Mouse (Mus musculus) heart, embryonic 10.5 days (tissue): Measurements from ENCODE around the gene Gm21970. TPM values are rescaled to one million over a fixed set of nuclear protein-coding genes. Genes with fewer than 3 reads are reported as not detected.

Experiments
- DNase-seq: peaks from one replicate; pipeline ENCODE4 v3.0.0-alpha.2; 2017; ENCODE audit warnings: low spot score
- H3K27ac ChIP-seq: fragments of 300-500 bp; sonication (generic); 2 replicates; pipeline ENCODE4 v1.5.1; 2016; ENCODE audit warnings: mild to moderate bottlenecking
- H3K27me3 ChIP-seq: fragments of 300-500 bp; sonication (generic); 2 replicates; pipeline ENCODE4 v1.6.1; 2016; ENCODE audit warnings: mild to moderate bottlenecking; ENCODE audit not compliant: poor library complexity, insufficient read depth, severe bottlenecking
- H3K36me3 ChIP-seq: fragments of 300-500 bp; sonication (generic); 2 replicates; pipeline ENCODE4 v1.6.1; 2016; ENCODE audit warnings: mild to moderate bottlenecking, moderate library complexity
- H3K4me1 ChIP-seq: fragments of 300-500 bp; sonication (generic); 2 replicates; pipeline ENCODE4 v1.6.1; 2016; ENCODE audit warnings: mild to moderate bottlenecking
- H3K4me3 ChIP-seq: fragments of 300-500 bp; sonication (generic); 2 replicates; pipeline ENCODE4 v1.5.1; 2016; ENCODE audit warnings: mild to moderate bottlenecking, moderate library complexity
- H3K9me3 ChIP-seq: fragments of 300-500 bp; sonication (generic); 2 replicates; pipeline ENCODE4 v1.6.1; 2016; ENCODE audit warnings: mild to moderate bottlenecking, moderate library complexity
- WGBS: fragments of 180-500 bp; shearing (Covaris S2); methylation state at CpG from one replicate; pipeline ENCODE4 v1.1.7; 2016; 5-methylcytosine and 5-hydroxymethylcytosine counted together
- polyA plus RNA-seq: library from polyadenylated mRNA; unstranded; fragments of >200 nt; fragmentation: Nextera tagmentation; extraction: Ambion mirVana; gene quantifications from 2 replicates; pipeline ENCODE4 v1.2.1, GENCODE M21; 2016

The Gm21970 gene
- polyA plus RNA-seq, 1 experiment from 2014 or later, result not detected

DNA sequence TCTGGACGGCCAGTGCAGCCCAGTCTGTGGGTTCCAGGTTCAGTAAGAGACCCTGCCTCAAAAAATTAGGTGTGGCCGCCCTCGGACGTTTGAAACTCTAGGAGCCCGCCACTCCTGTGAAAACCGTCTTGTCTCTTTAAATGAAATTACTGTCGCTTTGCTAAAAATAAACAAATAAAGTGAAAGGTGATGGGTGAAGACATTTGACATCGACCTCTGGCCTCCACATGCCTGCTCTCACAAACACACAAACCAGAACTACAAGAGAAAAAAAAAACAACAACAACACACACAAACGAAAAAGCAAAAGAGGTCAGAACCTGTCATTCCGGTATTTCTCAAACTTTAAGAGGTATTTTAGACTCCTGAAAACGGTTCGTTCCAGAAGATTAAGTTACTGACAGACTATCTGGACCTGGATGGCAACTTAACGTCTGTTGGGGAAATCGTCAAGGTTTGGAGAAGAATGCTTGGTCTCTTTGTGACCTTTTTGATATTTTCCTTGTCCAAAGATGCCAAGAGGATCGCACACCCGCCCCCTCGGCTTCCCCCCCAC, 13.0 kb upstream of the Gm21970 start:
- Histone ChIP-seq H3K4me1 (peaks cover 34% of the 10 kb centered on the region), H3K4me3 (peak overlapping the region; percentile 22; the same call in 1 of the 2 replicates), H3K36me3 (peaks cover 14% of the 10 kb centered on the region), H3K9me3 (no peaks in the 10 kb centered on the region), H3K27me3 (no peaks in the 10 kb centered on the region), H3K27ac (peak overlapping the region; percentile 70; the same call in 1 of the 2 replicates)
- DNase-seq, result no peak
- 55% methylated on average over 17 of the region's 17 CpGs for WGBS

DNA sequence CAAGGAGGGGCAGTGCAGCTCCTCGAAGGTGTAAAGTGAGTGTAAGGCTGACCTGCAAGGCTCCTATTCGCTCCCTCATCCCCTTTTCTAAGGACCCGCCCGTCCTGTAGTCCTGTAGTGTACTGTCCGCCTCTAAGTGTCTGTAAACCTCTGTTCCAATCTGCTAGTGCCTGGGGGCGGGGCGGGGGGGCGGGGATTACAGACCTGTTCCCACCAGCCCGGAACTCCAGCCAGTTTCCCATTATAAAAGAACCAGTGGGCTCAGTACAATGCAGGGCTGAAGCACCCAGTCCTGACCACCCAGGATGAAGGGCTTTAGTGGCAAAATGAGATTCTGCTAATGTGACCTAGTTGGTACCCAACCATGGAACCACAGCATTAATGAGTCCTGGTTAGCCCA, 12.5 kb upstream of the Gm21970 start:
- 27% methylated on average over 9 of the region's 9 CpGs for WGBS
- peak; percentile 80 for DNase-seq
- H3K27me3 ChIP-seq, result no peaks in the 10 kb centered on the region
- H3K36me3 ChIP-seq, result peaks cover 18% of the 10 kb centered on the region
- peaks cover 29% of the 10 kb centered on the region for H3K4me1 ChIP-seq
- H3K27ac ChIP-seq, result peak overlapping the region; percentile 70; the same call in 1 of the 2 replicates
- peak overlapping the region; percentile 22; the same call in 1 of the 2 replicates for H3K4me3 ChIP-seq
- no peaks in the 10 kb centered on the region for H3K9me3 ChIP-seq

DNA sequence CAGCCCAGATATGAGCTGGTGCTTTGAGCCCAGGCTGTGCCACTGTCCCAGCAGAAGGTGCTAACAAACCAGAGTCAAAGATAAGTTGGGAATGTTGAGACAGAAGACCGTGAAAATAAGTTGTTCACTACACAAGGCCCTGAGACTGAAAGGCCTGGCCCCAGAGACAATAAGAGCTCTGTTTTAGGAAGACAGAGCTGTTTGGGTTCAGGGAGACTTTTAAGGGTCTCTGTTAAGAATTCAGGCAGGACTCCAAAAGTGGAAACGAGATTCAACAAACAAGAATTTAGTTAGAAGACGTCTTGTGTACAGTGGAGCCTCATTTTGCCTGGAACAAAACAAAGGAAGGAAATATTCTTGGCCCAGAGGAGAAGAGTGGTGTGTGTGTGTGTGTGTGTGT, 12.1 kb upstream of the Gm21970 start:
- no peak for DNase-seq
- 47% methylated on average over 3 of the region's 3 CpGs for WGBS
- Histone ChIP-seq H3K4me3 (no peak overlapping the region), H3K36me3 (peaks cover 22% of the 10 kb centered on the region), H3K27ac (peak overlapping the region; percentile 70; the same call in 1 of the 2 replicates), H3K4me1 (peaks cover 25% of the 10 kb centered on the region), H3K27me3 (no peaks in the 10 kb centered on the region), H3K9me3 (no peaks in the 10 kb centered on the region)

DNA sequence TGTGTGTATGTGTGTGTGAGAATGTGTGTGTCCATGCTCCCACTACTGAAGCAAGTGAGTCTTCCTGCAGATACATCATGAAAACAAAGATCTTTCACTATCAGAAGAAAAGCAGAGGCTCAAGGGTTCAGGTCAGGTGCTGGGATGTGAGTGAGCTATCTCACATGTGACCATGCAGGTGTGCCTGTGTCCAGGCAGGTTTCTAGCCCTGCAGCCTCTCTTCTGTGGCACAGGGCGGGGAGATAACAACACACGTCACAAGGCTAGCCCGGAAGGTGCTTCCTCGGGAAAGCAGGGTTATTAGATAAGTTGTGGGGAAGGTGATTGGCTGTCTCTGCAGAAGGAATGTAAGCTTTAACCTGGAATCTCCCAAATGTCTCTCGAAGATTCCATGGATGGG, 11.4 kb upstream of the Gm21970 start:
- no peaks in the 10 kb centered on the region for H3K9me3 ChIP-seq
- peaks cover 25% of the 10 kb centered on the region for H3K4me1 ChIP-seq
- no peaks in the 10 kb centered on the region for H3K27me3 ChIP-seq
- no peak overlapping the region for H3K27ac ChIP-seq
- H3K36me3 ChIP-seq, result peaks cover 28% of the 10 kb centered on the region
- no peak overlapping the region for H3K4me3 ChIP-seq
- WGBS, result 38% methylated on average over 5 of the region's 5 CpGs
- DNase-seq, result no peak

DNA sequence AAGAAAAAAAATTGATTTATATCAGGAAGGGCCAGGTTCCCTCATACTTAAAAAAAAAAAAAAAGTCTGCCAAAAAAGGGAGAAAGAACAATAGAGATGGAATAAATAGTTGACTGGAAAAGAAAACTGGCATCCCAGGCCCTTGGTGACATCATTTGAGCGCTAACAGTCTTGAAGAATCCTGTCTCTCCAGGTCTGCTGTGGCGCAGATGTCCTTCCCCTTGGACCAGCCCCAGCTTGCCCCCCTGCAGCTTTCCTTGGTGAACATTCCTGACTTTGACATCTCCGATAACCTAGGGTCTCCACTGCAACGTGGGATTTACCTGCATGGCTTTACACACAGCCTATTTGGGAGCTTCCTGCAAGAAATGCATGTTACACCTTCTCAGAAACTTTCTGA, 9.9 kb upstream of the Gm21970 start:
- DNase-seq, result no peak
- H3K4me1 ChIP-seq, result peaks cover 22% of the 10 kb centered on the region
- H3K9me3 ChIP-seq, result no peaks in the 10 kb centered on the region
- H3K4me3 ChIP-seq, result no peak overlapping the region
- no peak overlapping the region for H3K27ac ChIP-seq
- 82% methylated on average over 4 of the region's 4 CpGs for WGBS
- H3K27me3 ChIP-seq, result no peaks in the 10 kb centered on the region
- peaks cover 35% of the 10 kb centered on the region for H3K36me3 ChIP-seq

DNA sequence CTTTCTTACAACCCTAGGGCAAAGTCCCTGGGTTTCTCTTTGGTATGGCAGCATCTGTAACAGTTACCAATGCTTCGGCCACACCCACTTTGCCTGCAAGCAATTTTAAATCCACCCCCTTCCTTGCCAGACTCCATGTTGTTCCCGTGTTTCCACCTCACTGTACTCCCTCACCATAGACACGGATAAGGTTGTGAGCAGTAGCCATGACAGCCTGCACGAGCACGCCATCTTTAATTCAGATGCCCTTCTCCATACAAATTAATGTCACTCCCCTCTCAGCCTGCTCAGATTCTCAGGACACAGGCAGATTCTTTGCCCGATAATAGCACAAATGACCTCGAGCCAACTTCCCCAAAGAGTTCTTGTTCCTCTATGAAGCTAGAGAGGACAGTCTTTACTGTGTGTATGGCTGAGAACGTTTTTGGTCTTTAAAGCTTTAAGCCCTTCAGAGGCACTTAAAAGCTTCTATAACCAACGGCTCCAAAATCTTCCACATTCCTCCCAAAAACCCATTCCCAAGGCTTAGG, 9.2 kb upstream of the Gm21970 start:
- WGBS, result 84% methylated on average over 9 of the region's 9 CpGs

DNA sequence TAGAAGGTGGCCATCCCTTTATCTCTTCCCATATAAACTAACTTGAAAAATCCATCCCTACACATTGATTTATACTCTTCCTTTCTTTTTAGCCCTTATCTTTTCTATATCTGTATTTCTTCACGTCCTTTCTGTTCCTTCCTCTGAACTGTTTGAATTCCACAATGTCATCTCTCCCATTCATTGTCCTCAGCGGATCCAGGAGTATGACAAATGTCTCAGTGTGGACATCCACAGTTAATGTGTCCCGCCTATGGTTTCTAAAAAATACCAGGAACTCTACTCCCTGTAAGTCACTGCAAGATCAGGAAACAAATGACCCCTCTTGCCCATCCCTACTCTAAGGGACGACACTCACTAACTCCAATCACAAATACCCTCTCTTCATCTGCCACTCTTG, 7.3 kb upstream of the Gm21970 start:
- H3K27me3 ChIP-seq, result no peaks in the 10 kb centered on the region
- peaks cover 54% of the 10 kb centered on the region for H3K36me3 ChIP-seq
- no peak overlapping the region for H3K27ac ChIP-seq
- WGBS, result 79% methylated on average over 4 of the region's 4 CpGs
- peaks cover 10% of the 10 kb centered on the region for H3K4me1 ChIP-seq
- H3K9me3 ChIP-seq, result no peaks in the 10 kb centered on the region
- H3K4me3 ChIP-seq, result no peak overlapping the region
- DNase-seq, result no peak

More for the DNA sequence above, 9.2 kb upstream of the Gm21970 start:
- Histone ChIP-seq H3K4me1 (peaks cover 21% of the 10 kb centered on the region), H3K9me3 (no peaks in the 10 kb centered on the region), H3K36me3 (peaks cover 38% of the 10 kb centered on the region), H3K27ac (no peak overlapping the region), H3K4me3 (no peak overlapping the region), H3K27me3 (no peaks in the 10 kb centered on the region)
- DNase-seq, result no peak

DNA sequence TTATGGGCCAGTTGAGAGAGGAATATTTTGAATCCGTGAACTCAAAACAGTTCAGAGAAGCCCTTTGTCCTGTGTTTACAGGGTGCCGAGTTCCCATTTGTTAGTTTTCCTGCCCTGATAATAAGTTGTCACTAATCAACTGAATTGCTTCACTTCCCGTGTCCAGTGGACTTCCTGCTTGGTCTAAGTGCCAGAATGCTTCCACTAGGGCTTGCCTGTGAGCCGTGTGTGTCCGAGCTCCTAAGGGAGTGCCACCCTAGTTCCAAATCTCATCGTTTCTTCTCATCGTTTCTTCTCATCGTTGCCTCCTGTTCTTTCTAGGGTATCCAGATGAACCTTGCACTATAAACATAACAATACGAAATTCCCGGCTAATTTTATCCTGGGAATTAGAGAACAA, 5.9 kb upstream of the Gm21970 start:
- Histone ChIP-seq H3K4me1 (no peaks in the 10 kb centered on the region), H3K27ac (no peak overlapping the region), H3K36me3 (peaks cover 65% of the 10 kb centered on the region), H3K4me3 (no peak overlapping the region), H3K9me3 (no peaks in the 10 kb centered on the region), H3K27me3 (no peaks in the 10 kb centered on the region)
- no peak for DNase-seq
- 58% methylated on average over 10 of the region's 10 CpGs for WGBS

DNA sequence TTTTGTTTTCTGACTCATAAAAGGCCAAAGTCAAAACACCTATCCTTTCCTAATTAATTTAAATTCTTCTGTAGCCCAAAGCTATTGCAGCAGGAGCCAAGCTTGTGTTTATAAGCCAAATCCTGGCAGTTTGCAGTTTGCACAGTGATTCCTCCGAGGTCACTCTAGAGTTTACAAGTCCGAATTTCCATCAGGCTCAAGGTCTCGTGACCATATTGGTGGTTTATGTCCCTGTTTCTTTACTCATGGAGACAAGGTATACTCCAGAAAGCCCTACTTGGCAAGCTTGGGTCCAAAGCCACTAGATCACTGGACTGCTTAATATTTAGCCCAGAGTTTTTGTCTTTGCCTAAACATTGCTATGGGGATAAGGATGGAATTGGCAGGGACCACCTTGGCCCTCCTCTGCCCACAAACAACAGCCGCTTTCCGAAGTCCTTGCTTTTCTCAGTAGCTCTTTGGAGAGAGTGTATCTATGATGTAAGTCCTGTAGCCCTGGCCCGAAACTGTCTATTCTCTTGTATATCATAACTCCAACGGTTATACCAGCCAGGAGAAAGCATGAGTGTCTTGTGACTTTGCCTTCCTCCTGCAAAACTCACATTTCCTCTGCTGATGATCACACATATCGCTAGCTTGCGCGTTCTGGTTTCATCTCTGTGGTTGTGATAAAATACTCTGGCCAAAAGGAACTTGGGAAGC, 5.0 kb upstream of the Gm21970 start:
- H3K9me3 ChIP-seq, result no peaks in the 10 kb centered on the region
- no peaks in the 10 kb centered on the region for H3K4me1 ChIP-seq
- H3K4me3 ChIP-seq, result no peak overlapping the region
- DNase-seq, result no peak
- H3K27ac ChIP-seq, result no peak overlapping the region
- no peaks in the 10 kb centered on the region for H3K27me3 ChIP-seq
- 89% methylated on average over 10 of the region's 10 CpGs for WGBS
- H3K36me3 ChIP-seq, result peaks cover 67% of the 10 kb centered on the region

DNA sequence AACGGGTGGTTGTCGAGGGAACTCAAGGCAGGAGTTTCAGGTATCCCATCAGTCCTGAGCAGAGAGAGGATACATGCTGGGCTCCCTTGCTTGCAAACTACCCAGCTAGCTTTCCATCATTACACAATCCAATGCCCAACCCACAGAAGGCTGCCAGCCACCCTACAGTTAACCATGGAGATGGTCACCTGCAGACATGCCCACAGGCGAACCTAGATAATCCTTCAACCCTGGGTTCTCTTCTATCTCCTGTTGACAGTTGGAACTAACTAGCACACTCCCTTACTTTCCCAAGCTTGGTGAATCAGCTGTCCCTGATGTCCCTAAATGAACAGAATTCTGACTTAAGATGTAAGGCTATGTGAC, 4.4 kb upstream of the Gm21970 start:
- H3K4me1 ChIP-seq, result no peaks in the 10 kb centered on the region
- no peak overlapping the region for H3K27ac ChIP-seq
- WGBS, result 81% methylated on average over 3 of the region's 3 CpGs
- peaks cover 69% of the 10 kb centered on the region for H3K36me3 ChIP-seq
- H3K9me3 ChIP-seq, result no peaks in the 10 kb centered on the region
- no peak overlapping the region for H3K4me3 ChIP-seq
- DNase-seq, result no peak
- H3K27me3 ChIP-seq, result no peaks in the 10 kb centered on the region

DNA sequence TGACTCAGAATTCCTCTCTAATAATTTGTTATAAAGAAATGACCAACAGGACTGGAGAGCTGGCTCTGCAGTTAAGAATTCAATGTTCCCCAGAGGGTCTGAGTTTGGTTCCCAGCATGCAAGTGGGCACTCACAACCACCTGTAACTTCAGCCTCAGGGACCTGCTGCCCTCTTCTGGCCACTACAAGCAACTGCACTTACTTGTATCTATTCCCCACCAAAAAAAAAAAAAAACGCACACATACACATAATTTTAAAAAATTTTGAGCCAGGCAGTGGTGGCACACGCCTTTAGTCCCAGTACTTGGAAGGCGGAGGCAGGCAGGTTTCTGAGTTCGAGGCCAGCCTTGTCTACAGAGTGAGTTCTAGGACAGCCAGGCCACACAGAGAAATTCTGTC, 1.4 kb upstream of the Gm21970 start:
- no peak for DNase-seq
- no peak overlapping the region for H3K27ac ChIP-seq
- H3K4me3 ChIP-seq, result no peak overlapping the region
- H3K9me3 ChIP-seq, result no peaks in the 10 kb centered on the region
- peaks cover 81% of the 10 kb centered on the region for H3K36me3 ChIP-seq
- 0 out of 2 replicates have a peak, but pooled peaks cover 3% of the 10 kb centered on the region for H3K4me1 ChIP-seq
- H3K27me3 ChIP-seq, result no peaks in the 10 kb centered on the region
- WGBS, result 89% methylated on average over 4 of the region's 4 CpGs

DNA sequence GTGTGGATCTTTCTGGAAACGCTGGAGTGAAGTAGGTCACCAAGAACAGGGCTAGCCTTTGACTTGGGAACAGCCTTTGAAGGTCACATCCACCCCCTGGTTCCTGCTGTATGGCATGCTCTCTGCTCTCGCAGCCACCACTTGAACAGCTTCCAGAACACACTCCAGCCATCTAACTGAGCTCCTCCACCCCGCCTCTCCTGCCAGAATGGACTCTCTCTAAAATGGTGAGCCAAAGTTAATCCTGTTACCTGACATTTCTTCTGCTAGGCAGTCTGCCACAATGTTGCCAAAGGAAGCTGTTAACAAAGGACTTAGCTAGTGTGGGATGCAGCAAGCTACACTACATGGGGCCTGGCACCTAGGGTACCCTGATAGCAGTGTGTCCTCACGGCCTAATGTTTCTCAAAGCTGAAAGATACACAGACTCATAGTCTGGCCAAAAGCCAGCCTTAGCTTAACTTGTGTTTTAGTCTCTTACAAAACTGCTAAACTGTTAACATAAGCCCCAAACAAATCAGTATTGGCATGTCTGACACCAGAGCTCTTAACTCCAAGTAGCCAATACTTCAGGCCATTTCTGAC, 3.4 kb downstream of the Gm21970 start:
- 0 out of 2 replicates have a peak, but pooled peaks cover 5% of the 10 kb centered on the region for H3K4me1 ChIP-seq
- 64% methylated on average over 4 of the region's 4 CpGs for WGBS
- H3K27ac ChIP-seq, result no peak overlapping the region
- H3K9me3 ChIP-seq, result no peaks in the 10 kb centered on the region
- peaks cover 63% of the 10 kb centered on the region for H3K36me3 ChIP-seq
- no peak for DNase-seq
- no peak overlapping the region for H3K4me3 ChIP-seq
- H3K27me3 ChIP-seq, result no peaks in the 10 kb centered on the region
